Mouse (Mus musculus): Measurements from ENCODE around the gene Ahr. TPM values are rescaled to one million over a fixed set of nuclear protein-coding genes. Genes with fewer than 3 reads are reported as not detected.

Ahr gene
- polyA plus RNA-seq, 2 experiments = 10.7 to 19.5 TPM

- TF ChIP-seq POLR2A (IDR thresholded peaks at IDR 0.05; ENCODE audit: borderline replicate concordance, extremely low read depth, insufficient read depth, insufficient read length) = no peak
- ATAC-seq (ENCODE audit: low FRiP score, low read depth) = no peak
- no peak for DNase-seq (ENCODE audit: low spot score)
- H3K27me3 ChIP-seq (ENCODE audit: control insufficient read depth, insufficient read depth, low read length) = no peaks in the 10 kb centered on the region
- no peaks in the 10 kb centered on the region for H3K36me3 ChIP-seq (ENCODE audit: control insufficient read depth, insufficient read depth, low read length)
- H3K27ac ChIP-seq (replicated peaks; ENCODE audit: low read depth, low read length) = no peak overlapping the region
- no peaks in the 10 kb centered on the region for H3K9me3 ChIP-seq (ENCODE audit: control insufficient read depth, low read length)
- H3K9ac ChIP-seq (ENCODE audit: low read depth, low read length, severe bottlenecking) = no peak overlapping the region
- H3K4me2 ChIP-seq (replicated peaks; ENCODE audit: low read depth, low read length, severe bottlenecking) = no peak overlapping the region
- 78% methylated on average over 2 of the region's 2 CpGs for WGBS
- no peak overlapping the region for H3K4me3 ChIP-seq (replicated peaks; ENCODE audit: low read length)
- H3K4me1 ChIP-seq (ENCODE audit: control insufficient read depth, insufficient read depth, low read length) = no peaks in the 10 kb centered on the region
These were observed 24.0 kb upstream of the Ahr start for GRCm38 (mm10) chr12:35558868-35559267.

- no peak for TF ChIP-seq POLR2A (IDR thresholded peaks at IDR 0.05; ENCODE audit: borderline replicate concordance, extremely low read depth, insufficient read depth, insufficient read length)
- no peak overlapping the region for H3K9ac ChIP-seq (ENCODE audit: low read depth, low read length, severe bottlenecking)
- WGBS = 86% methylated on average over 6 of the region's 6 CpGs
- H3K4me3 ChIP-seq (replicated peaks; ENCODE audit: low read length) = no peak overlapping the region
- H3K27ac ChIP-seq (replicated peaks; ENCODE audit: low read depth, low read length) = no peak overlapping the region
- H3K27me3 ChIP-seq (ENCODE audit: control insufficient read depth, insufficient read depth, low read length) = no peaks in the 10 kb centered on the region
- H3K4me1 ChIP-seq (ENCODE audit: control insufficient read depth, insufficient read depth, low read length) = no peaks in the 10 kb centered on the region
- no peaks in the 10 kb centered on the region for H3K36me3 ChIP-seq (ENCODE audit: control insufficient read depth, insufficient read depth, low read length)
- H3K9me3 ChIP-seq (ENCODE audit: control insufficient read depth, low read length) = peaks cover 3% of the 10 kb centered on the region; the same call in 1 of the 2 replicates
- H3K4me2 ChIP-seq (replicated peaks; ENCODE audit: low read depth, low read length, severe bottlenecking) = no peak overlapping the region
- DNase-seq (ENCODE audit: low spot score) (no peak), ATAC-seq (ENCODE audit: low FRiP score, low read depth) (no peak)
These were observed 21.1 kb upstream of the Ahr start for GRCm38 (mm10) chr12:35555925-35556324.

- Histone ChIP-seq H3K27ac (replicated peaks; ENCODE audit: low read depth, low read length) (no peak overlapping the region), H3K27me3 (ENCODE audit: control insufficient read depth, insufficient read depth, low read length) (no peaks in the 10 kb centered on the region), H3K9ac (ENCODE audit: low read depth, low read length, severe bottlenecking) (no peak overlapping the region), H3K9me3 (ENCODE audit: control insufficient read depth, low read length) (peaks cover 5% of the 10 kb centered on the region; the same call in 1 of the 2 replicates), H3K4me1 (ENCODE audit: control insufficient read depth, insufficient read depth, low read length) (no peaks in the 10 kb centered on the region), H3K4me3 (replicated peaks; ENCODE audit: low read length) (no peak overlapping the region), H3K36me3 (ENCODE audit: control insufficient read depth, insufficient read depth, low read length) (no peaks in the 10 kb centered on the region), H3K4me2 (replicated peaks; ENCODE audit: low read depth, low read length, severe bottlenecking) (no peak overlapping the region)
- no peak for TF ChIP-seq POLR2A (IDR thresholded peaks at IDR 0.05; ENCODE audit: borderline replicate concordance, extremely low read depth, insufficient read depth, insufficient read length)
- WGBS = 53% methylated on average over 4 of the region's 4 CpGs
- ATAC-seq (ENCODE audit: low FRiP score, low read depth) (no peak), DNase-seq (ENCODE audit: low spot score) (no peak)
These were observed 19.5 kb upstream of the Ahr start for GRCm38 (mm10) chr12:35554309-35554708.

GRCm38 (mm10) chr12:35553174-35553573, 18.3 kb upstream of the Ahr start:
- H3K9me3 ChIP-seq (ENCODE audit: control insufficient read depth, low read length) = peaks cover 5% of the 10 kb centered on the region; the same call in 1 of the 2 replicates
- H3K27ac ChIP-seq (replicated peaks; ENCODE audit: low read depth, low read length) = no peak overlapping the region
- no peak for TF ChIP-seq POLR2A (IDR thresholded peaks at IDR 0.05; ENCODE audit: borderline replicate concordance, extremely low read depth, insufficient read depth, insufficient read length)
- no peaks in the 10 kb centered on the region for H3K4me1 ChIP-seq (ENCODE audit: control insufficient read depth, insufficient read depth, low read length)
- WGBS = 79% methylated on average over 3 of the region's 3 CpGs
- no peak overlapping the region for H3K4me3 ChIP-seq (replicated peaks; ENCODE audit: low read length)
- no peaks in the 10 kb centered on the region for H3K27me3 ChIP-seq (ENCODE audit: control insufficient read depth, insufficient read depth, low read length)
- H3K9ac ChIP-seq (ENCODE audit: low read depth, low read length, severe bottlenecking) = no peak overlapping the region
- no peaks in the 10 kb centered on the region for H3K36me3 ChIP-seq (ENCODE audit: control insufficient read depth, insufficient read depth, low read length)
- no peak for DNase-seq (ENCODE audit: low spot score)
- H3K4me2 ChIP-seq (replicated peaks; ENCODE audit: low read depth, low read length, severe bottlenecking) = no peak overlapping the region
- ATAC-seq (ENCODE audit: low FRiP score, low read depth) = no peak

GRCm38 (mm10) chr12:35550299-35550698, 15.5 kb upstream of the Ahr start:
- ATAC-seq (ENCODE audit: low FRiP score, low read depth) = no peak
- Histone ChIP-seq H3K27me3 (ENCODE audit: control insufficient read depth, insufficient read depth, low read length) (no peaks in the 10 kb centered on the region), H3K36me3 (ENCODE audit: control insufficient read depth, insufficient read depth, low read length) (no peaks in the 10 kb centered on the region), H3K27ac (replicated peaks; ENCODE audit: low read depth, low read length) (no peak overlapping the region), H3K4me3 (replicated peaks; ENCODE audit: low read length) (no peak overlapping the region), H3K4me2 (replicated peaks; ENCODE audit: low read depth, low read length, severe bottlenecking) (no peak overlapping the region), H3K9me3 (ENCODE audit: control insufficient read depth, low read length) (peaks cover 5% of the 10 kb centered on the region; the same call in 1 of the 2 replicates), H3K9ac (ENCODE audit: low read depth, low read length, severe bottlenecking) (no peak overlapping the region), H3K4me1 (ENCODE audit: control insufficient read depth, insufficient read depth, low read length) (no peaks in the 10 kb centered on the region)
- DNase-seq (ENCODE audit: low spot score) = no peak
- TF ChIP-seq POLR2A (IDR thresholded peaks at IDR 0.05; ENCODE audit: borderline replicate concordance, extremely low read depth, insufficient read depth, insufficient read length) = no peak

- no peak for DNase-seq (ENCODE audit: low spot score)
- H3K27ac ChIP-seq (replicated peaks; ENCODE audit: low read depth, low read length) = no peak overlapping the region
- H3K4me1 ChIP-seq (ENCODE audit: control insufficient read depth, insufficient read depth, low read length) = no peaks in the 10 kb centered on the region
- WGBS = 68% methylated on average over 3 of the region's 3 CpGs
- H3K9ac ChIP-seq (ENCODE audit: low read depth, low read length, severe bottlenecking) = no peak overlapping the region
- no peaks in the 10 kb centered on the region for H3K36me3 ChIP-seq (ENCODE audit: control insufficient read depth, insufficient read depth, low read length)
- no peaks in the 10 kb centered on the region for H3K9me3 ChIP-seq (ENCODE audit: control insufficient read depth, low read length)
- TF ChIP-seq POLR2A (IDR thresholded peaks at IDR 0.05; ENCODE audit: borderline replicate concordance, extremely low read depth, insufficient read depth, insufficient read length) = no peak
- ATAC-seq (ENCODE audit: low FRiP score, low read depth) = no peak
- H3K4me2 ChIP-seq (replicated peaks; ENCODE audit: low read depth, low read length, severe bottlenecking) = no peak overlapping the region
- H3K4me3 ChIP-seq (replicated peaks; ENCODE audit: low read length) = no peak overlapping the region
- H3K27me3 ChIP-seq (ENCODE audit: control insufficient read depth, insufficient read depth, low read length) = no peaks in the 10 kb centered on the region
These were observed 8.0 kb upstream of the Ahr start for GRCm38 (mm10) chr12:35542836-35543235.
